8 mouse cellular contexts compared by ENCODE assay signal in genomic region chr2:163471710-163472465, GRCm38 (mm10). TPM values are rescaled to one million over a fixed set of nuclear protein-coding genes. Genes with fewer than 3 reads are reported as not detected.
A peak's percentile ranks its signal among the peaks of the same experiment; 100 is the strongest.
DNase-seq lines count a peak whose midpoint lies in the region; ATAC-seq and TF ChIP-seq lines count a peak whose summit lies in the region.

No protein-coding gene starts in this region.

- peak overlapping the region; percentile 77 for H3K9ac ChIP-seq in embryonic facial prominence, embryonic 14.5 days (ENCODE audit: low read depth, low read length)
- peak overlapping the region; percentile 86 for H3K9ac ChIP-seq in hindbrain, embryonic 13.5 days
- peak overlapping the region; percentile 84 for H3K9ac ChIP-seq in liver, embryonic 14.5 days (replicated peaks)
- H3K9ac ChIP-seq in neural tube, embryonic 15.5 days (replicated peaks): peak overlapping the region; percentile 83

- no peak for TF ChIP-seq EP300 in liver, embryonic 14.5 days (IDR thresholded peaks at IDR 0.05; ENCODE audit: low read depth)

- H3K27ac ChIP-seq in embryonic facial prominence, embryonic 14.5 days (replicated peaks; ENCODE audit: low read depth, low read length): 0 out of 2 replicates have a peak overlapping the region, but pooled peaks have one; percentile 7
- peak overlapping the region; percentile 85 for H3K27ac ChIP-seq in hindbrain, embryonic 13.5 days
- no peak overlapping the region; the same call in 1 of the 2 replicates for H3K27ac ChIP-seq in liver, embryonic 14.5 days
- H3K27ac ChIP-seq in neural tube, embryonic 15.5 days (replicated peaks): peak overlapping the region; percentile 90

- H3K4me2 ChIP-seq in embryonic facial prominence, embryonic 14.5 days (ENCODE audit: low read depth, low read length): peak overlapping the region; percentile 64
- peak overlapping the region; percentile 80 for H3K4me2 ChIP-seq in hindbrain, embryonic 13.5 days
- peak overlapping the region; percentile 92 for H3K4me2 ChIP-seq in liver, embryonic 14.5 days (ENCODE audit: low read depth)
- peak overlapping the region; percentile 83 for H3K4me2 ChIP-seq in neural tube, embryonic 15.5 days

- no peaks in the 10 kb centered on the region for H3K9me3 ChIP-seq in embryonic facial prominence, embryonic 14.5 days (ENCODE audit: control insufficient read depth, low read length)
- H3K9me3 ChIP-seq in hindbrain, embryonic 13.5 days: no peaks in the 10 kb centered on the region
- H3K9me3 ChIP-seq in liver, embryonic 14.5 days (ENCODE audit: control insufficient read depth, low read length): no peaks in the 10 kb centered on the region
- no peaks in the 10 kb centered on the region for H3K9me3 ChIP-seq in neural tube, embryonic 15.5 days (replicated peaks)

- no peaks in the 10 kb centered on the region for H3K27me3 ChIP-seq in embryonic facial prominence, embryonic 14.5 days (replicated peaks; ENCODE audit: control insufficient read depth, insufficient read depth, low read length)
- H3K27me3 ChIP-seq in hindbrain, embryonic 13.5 days: no peaks in the 10 kb centered on the region
- no peaks in the 10 kb centered on the region for H3K27me3 ChIP-seq in liver, embryonic 14.5 days (ENCODE audit: control insufficient read depth, insufficient read depth, low read length)
- H3K27me3 ChIP-seq in neural tube, embryonic 15.5 days (replicated peaks): no peaks in the 10 kb centered on the region

- 4% methylated on average over 34 of the region's 36 CpGs for WGBS in embryonic facial prominence, embryonic 14.5 days
- WGBS in hindbrain, embryonic 13.5 days: 5% methylated on average over 36 of the region's 36 CpGs
- 4% methylated on average over 36 of the region's 36 CpGs for WGBS in liver, embryonic 14.5 days (ENCODE audit: insufficient replicate concordance)
- WGBS in neural tube, embryonic 15.5 days: 5% methylated on average over 36 of the region's 36 CpGs

- H3K4me3 ChIP-seq in embryonic facial prominence, embryonic 14.5 days (ENCODE audit: low read depth, low read length): peak overlapping the region; percentile 65
- H3K4me3 ChIP-seq in hindbrain, embryonic 13.5 days: peak overlapping the region; percentile 85
- peak overlapping the region; percentile 75 to 92 for H3K4me3 ChIP-seq in liver, embryonic 14.5 days (ENCODE audit: insufficient read depth in 1 of 2, low read depth in 2 of 2, low read length in 2 of 2)
- peak overlapping the region; percentile 96 for H3K4me3 ChIP-seq in neural tube, embryonic 15.5 days (replicated peaks)

- 0 out of 2 replicates have a peak, but pooled peaks cover 23% of the 10 kb centered on the region for H3K36me3 ChIP-seq in embryonic facial prominence, embryonic 14.5 days (ENCODE audit: control insufficient read depth, insufficient read depth, low read length)
- peaks cover 27% of the 10 kb centered on the region for H3K36me3 ChIP-seq in hindbrain, embryonic 13.5 days
- H3K36me3 ChIP-seq in liver, embryonic 14.5 days (replicated peaks; ENCODE audit: control insufficient read depth, insufficient read depth, low read depth): 0 out of 2 replicates have a peak, but pooled peaks cover 2% of the 10 kb centered on the region
- peaks cover 25% of the 10 kb centered on the region for H3K36me3 ChIP-seq in neural tube, embryonic 15.5 days

- TF ChIP-seq CTCF in liver, embryonic 14.5 days (IDR thresholded peaks at IDR 0.05; ENCODE audit: low read depth): no peak

- H3K4me1 ChIP-seq in embryonic facial prominence, embryonic 14.5 days (ENCODE audit: control insufficient read depth, insufficient read depth, low read length): peaks cover 9% of the 10 kb centered on the region
- peaks cover 12% of the 10 kb centered on the region for H3K4me1 ChIP-seq in hindbrain, embryonic 13.5 days (replicated peaks)
- H3K4me1 ChIP-seq in liver, embryonic 14.5 days (replicated peaks; ENCODE audit: control insufficient read depth in 2 of 2, insufficient read depth in 2 of 2, low read length in 1 of 2): peaks cover 6 to 8% of the 10 kb centered on the region in 2 experiments
- peaks cover 20% of the 10 kb centered on the region for H3K4me1 ChIP-seq in neural tube, embryonic 15.5 days

- peak; percentile 35 for DNase-seq in retina, postnatal 7 days (ENCODE audit: low read depth, low spot score)
- DNase-seq in retina, postnatal 1 day: no peak
- DNase-seq in embryonic facial prominence, embryonic 14.5 days (ENCODE audit: low spot score): no peak
- peak in 1 of 3 experiments; percentile 41 for DNase-seq in liver, embryonic 14.5 days (ENCODE audit: low read depth in 3 of 3, low spot score in 3 of 3)
- DNase-seq in c-Kit-positive CD71-positive TER-119-positive erythroid progenitor cells, embryonic 14.5 days (ENCODE audit: low spot score): no peak
- no peak for DNase-seq in ovary, adult 18-20 months (ENCODE audit: low spot score)

- ATAC-seq in embryonic facial prominence, embryonic 14.5 days (ENCODE audit: low read depth): peak; percentile 70
- ATAC-seq in hindbrain, embryonic 13.5 days (ENCODE audit: low FRiP score): peak; percentile 77
- peak; percentile 84 for ATAC-seq in liver, embryonic 14.5 days (ENCODE audit: insufficient read depth)
- peak; percentile 83 for ATAC-seq in neural tube, embryonic 15.5 days (ENCODE audit: low FRiP score)

RNA-seq across cellular contexts. Expression of gene Fitm2, which starts 0.5 kb away (rescaled TPM):
- 11.3 and 12.6 TPM in 2 replicates for polyA plus RNA-seq in embryonic facial prominence, embryonic 14.5 days (2014; fragmentation: Nextera tagmentation; extraction: Ambion mirVana)
- 14.0 and 14.1 TPM in 2 replicates for polyA plus RNA-seq in hindbrain, embryonic 13.5 days (2015; fragmentation: Nextera tagmentation; extraction: Ambion mirVana)
- 1.8 and 1.9 TPM in 2 replicates for polyA plus RNA-seq in liver, embryonic 14.5 days (2012; rRNA removed)
- 3.0 and 3.1 TPM in 2 replicates for polyA plus RNA-seq in liver, embryonic 14.5 days (2014; fragmentation: Nextera tagmentation; extraction: Ambion mirVana)
- 17.1 and 18.3 TPM in 2 replicates for polyA plus RNA-seq in neural tube, embryonic 15.5 days (2015; fragmentation: Nextera tagmentation; extraction: Ambion mirVana)

RNA-seq across cellular contexts. Expression of gene R3hdml, which starts 20.2 kb away (rescaled TPM):
- polyA plus RNA-seq in embryonic facial prominence, embryonic 14.5 days (2014; fragmentation: Nextera tagmentation; extraction: Ambion mirVana): 0.15 and 0.25 TPM in 2 replicates
- polyA plus RNA-seq in hindbrain, embryonic 13.5 days (2015; fragmentation: Nextera tagmentation; extraction: Ambion mirVana): not detected in 2 replicates
- not detected in 2 replicates for polyA plus RNA-seq in liver, embryonic 14.5 days (2012; rRNA removed)
- polyA plus RNA-seq in liver, embryonic 14.5 days (2014; fragmentation: Nextera tagmentation; extraction: Ambion mirVana): not detected in 2 replicates
- polyA plus RNA-seq in neural tube, embryonic 15.5 days (2015; fragmentation: Nextera tagmentation; extraction: Ambion mirVana): 0.18 TPM in 1 of 2 replicates, not detected in the other

RNA-seq across cellular contexts. Expression of gene Gdap1l1, which starts 33.6 kb away (rescaled TPM):
- 6.2 and 6.9 TPM in 2 replicates for polyA plus RNA-seq in embryonic facial prominence, embryonic 14.5 days (2014; fragmentation: Nextera tagmentation; extraction: Ambion mirVana)
- 121 and 129 TPM in 2 replicates for polyA plus RNA-seq in hindbrain, embryonic 13.5 days (2015; fragmentation: Nextera tagmentation; extraction: Ambion mirVana)
- 0.03 and 0.18 TPM in 2 replicates for polyA plus RNA-seq in liver, embryonic 14.5 days (2012; rRNA removed)
- 0.11 TPM in 1 of 2 replicates, not detected in the other for polyA plus RNA-seq in liver, embryonic 14.5 days (2014; fragmentation: Nextera tagmentation; extraction: Ambion mirVana)
- polyA plus RNA-seq in neural tube, embryonic 15.5 days (2015; fragmentation: Nextera tagmentation; extraction: Ambion mirVana): 108 and 129 TPM in 2 replicates

RNA-seq across cellular contexts. Expression of gene Hnf4a, which starts 34.7 kb away (rescaled TPM):
- polyA plus RNA-seq in embryonic facial prominence, embryonic 14.5 days (2014; fragmentation: Nextera tagmentation; extraction: Ambion mirVana): not detected in 2 replicates
- 0.09 TPM in 1 of 2 replicates, not detected in the other for polyA plus RNA-seq in hindbrain, embryonic 13.5 days (2015; fragmentation: Nextera tagmentation; extraction: Ambion mirVana)
- 22.9 and 23.2 TPM in 2 replicates for polyA plus RNA-seq in liver, embryonic 14.5 days (2012; rRNA removed)
- 10.6 and 11.6 TPM in 2 replicates for polyA plus RNA-seq in liver, embryonic 14.5 days (2014; fragmentation: Nextera tagmentation; extraction: Ambion mirVana)
- polyA plus RNA-seq in neural tube, embryonic 15.5 days (2015; fragmentation: Nextera tagmentation; extraction: Ambion mirVana): 0.04 and 5.2 TPM in 2 replicates

RNA-seq across cellular contexts. Expression of gene Oser1, which starts 47.4 kb away (rescaled TPM):
- polyA plus RNA-seq in embryonic facial prominence, embryonic 14.5 days (2014; fragmentation: Nextera tagmentation; extraction: Ambion mirVana): 79.0 and 82.1 TPM in 2 replicates
- 75.0 and 76.2 TPM in 2 replicates for polyA plus RNA-seq in hindbrain, embryonic 13.5 days (2015; fragmentation: Nextera tagmentation; extraction: Ambion mirVana)
- 10.1 and 12.8 TPM in 2 replicates for polyA plus RNA-seq in liver, embryonic 14.5 days (2012; rRNA removed)
- polyA plus RNA-seq in liver, embryonic 14.5 days (2014; fragmentation: Nextera tagmentation; extraction: Ambion mirVana): 31.3 and 34.6 TPM in 2 replicates
- 72.6 and 82.1 TPM in 2 replicates for polyA plus RNA-seq in neural tube, embryonic 15.5 days (2015; fragmentation: Nextera tagmentation; extraction: Ambion mirVana)

Comparison
In these comparisons a context has a peak if more than half of its experiments do, and no peak if none do; other contexts are left out.
1. RNA of gene Gdap1l1, which starts 33.6 kb away (polyA plus RNA-seq): 108 to 129 TPM in neural tube, embryonic 15.5 days and 121 to 129 TPM in hindbrain, embryonic 13.5 days; 6.2 to 6.9 TPM in embryonic facial prominence, embryonic 14.5 days and 0.03 to 0.18 TPM in liver, embryonic 14.5 days; every median in the first group is over 10 times any median in the second.
2. Peak in every context shown above with its lines, with median percentiles within 50 percentile points of each other: ATAC-seq, H3K4me2 ChIP-seq, H3K4me3 ChIP-seq and H3K9ac ChIP-seq.